7 mouse cellular contexts compared by ENCODE assay signal in the genomic region with DNA sequence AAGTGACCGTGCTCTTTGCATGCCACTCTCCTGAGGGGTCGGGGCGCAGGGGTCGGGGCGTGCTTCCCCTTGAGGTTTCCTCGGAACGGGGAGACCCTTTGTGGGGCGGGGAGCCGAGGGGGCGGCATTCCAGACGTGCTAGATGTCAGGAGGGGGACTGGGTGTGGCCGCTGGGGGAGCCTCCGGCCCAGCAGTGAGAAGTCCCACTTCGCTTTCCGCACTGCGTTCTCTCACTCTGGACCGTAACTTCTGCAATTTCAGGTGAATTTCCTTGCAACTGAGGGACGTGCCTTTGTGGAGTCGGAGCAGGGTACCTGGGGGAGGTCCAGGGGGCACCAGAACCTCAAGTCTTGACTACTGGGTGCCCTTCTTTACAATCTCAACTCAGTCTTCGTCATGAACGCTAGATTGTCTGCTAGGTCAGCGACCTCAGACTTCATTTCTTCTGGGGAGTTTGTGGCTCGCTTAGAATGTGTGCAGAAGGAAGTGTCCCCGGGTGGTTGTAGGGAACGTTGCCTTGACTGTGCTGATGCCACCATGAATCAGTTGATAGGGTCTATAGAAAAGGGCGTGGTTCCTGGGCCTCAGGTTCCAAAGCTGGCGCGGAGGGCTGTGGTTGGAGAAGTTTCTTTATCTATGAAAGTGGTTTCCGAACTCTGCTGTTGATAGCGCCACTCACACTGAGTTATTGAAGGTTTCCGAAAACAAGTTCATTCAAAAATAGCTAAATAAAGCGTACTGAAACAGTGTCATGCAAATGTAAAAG. TPM values are rescaled to one million over a fixed set of nuclear protein-coding genes. Genes with fewer than 3 reads are reported as not detected.
DNase-seq lines count a peak whose midpoint lies in the region; ATAC-seq and TF ChIP-seq lines count a peak whose summit lies in the region.

No protein-coding gene starts in this region.

- no peaks in the 10 kb centered on the region for H3K9me3 ChIP-seq in G1E (replicated peaks)
- no peaks in the 10 kb centered on the region for H3K9me3 ChIP-seq in stomach, embryonic 15.5 days

- no peak for TF ChIP-seq CTCF in G1E (IDR thresholded peaks at IDR 0.05; ENCODE audit: low read depth, low read length)
- TF ChIP-seq CTCF in embryonic fibroblast, embryonic 13.5 days (IDR thresholded peaks at IDR 0.05; ENCODE audit: borderline replicate concordance, insufficient read depth, low read length), result no peak

- 5% methylated on average over 32 of the region's 32 CpGs for WGBS in stomach, embryonic 15.5 days

- TF ChIP-seq POLR2A in embryonic fibroblast, embryonic 13.5 days (IDR thresholded peaks at IDR 0.05; ENCODE audit: low read depth, low read length), result peak; percentile 57

- peaks cover 72% of the 10 kb centered on the region for H3K4me1 ChIP-seq in G1E (ENCODE audit: insufficient read depth, low read depth, low read length)
- peaks cover 12% of the 10 kb centered on the region for H3K4me1 ChIP-seq in embryonic fibroblast, embryonic 13.5 days (ENCODE audit: control insufficient read depth, insufficient read depth, low read length)
- peaks cover 51% of the 10 kb centered on the region for H3K4me1 ChIP-seq in stomach, embryonic 15.5 days

- peaks cover 2% of the 10 kb centered on the region; the same call in 1 of the 2 replicates for H3K27me3 ChIP-seq in G1E (ENCODE audit: insufficient read depth, low read length)
- no peaks in the 10 kb centered on the region for H3K27me3 ChIP-seq in stomach, embryonic 15.5 days (replicated peaks)

- peak overlapping the region; percentile 93 for H3K27ac ChIP-seq in embryonic fibroblast, embryonic 13.5 days (ENCODE audit: insufficient read depth, low read length)
- H3K27ac ChIP-seq in stomach, embryonic 15.5 days, result peak overlapping the region; percentile 96

- H3K9ac ChIP-seq in stomach, embryonic 15.5 days, result peak overlapping the region; percentile 81

- peak overlapping the region; percentile 75 for H3K4me3 ChIP-seq in G1E (ENCODE audit: low read depth, low read length)
- H3K4me3 ChIP-seq in embryonic fibroblast, embryonic 13.5 days (ENCODE audit: insufficient read depth, low read length), result peak overlapping the region; percentile 70
- H3K4me3 ChIP-seq in stomach, embryonic 15.5 days (replicated peaks), result peak overlapping the region; percentile 80

- DNase-seq in CD4-positive, CD25-positive, alpha-beta regulatory T cell, adult 2 months (ENCODE audit: low read depth, low spot score), result peak; percentile 60
- peak; percentile 60 for DNase-seq in G1E (ENCODE audit: low spot score)
- peak; percentile 87 for DNase-seq in induced T-regulatory cell, adult 2 months (ENCODE audit: low read depth)
- peak; percentile 64 for DNase-seq in lung, postnatal 36 days
- DNase-seq in ovary, postnatal 14 days (ENCODE audit: low spot score), result no peak

- H3K36me3 ChIP-seq in G1E (replicated peaks), result peaks cover 33% of the 10 kb centered on the region
- no peaks in the 10 kb centered on the region for H3K36me3 ChIP-seq in stomach, embryonic 15.5 days

- peak; percentile 64 for ATAC-seq in G1E (ENCODE audit: extremely low read depth, insufficient number of reproducible peaks, low FRiP score, poor library complexity, severe bottlenecking)
- ATAC-seq in stomach, embryonic 15.5 days (ENCODE audit: insufficient read depth, low FRiP score, low read depth), result peak; percentile 21; the same call in 1 of the 2 replicates

- peak overlapping the region; percentile 62 for H3K4me2 ChIP-seq in stomach, embryonic 15.5 days

RNA-seq across cellular contexts. Expression of gene Anxa2, which starts 0.7 kb away (rescaled TPM):
- total RNA-seq in G1E (2014; fragmentation: Nextera tagmentation) (19.3 and 27.3 TPM in 2 replicates), G1E (2017) (56.9 and 63.3 TPM in 2 replicates)
- 5.6 and 7.3 TPM in 2 replicates for polyA plus RNA-seq in G1E (2012)
- 1,213 and 1,412 TPM in 2 replicates for polyA plus RNA-seq in embryonic fibroblast, embryonic 13.5 days (2011; ENCODE audit: insufficient read length, low read depth, missing spikeins)
- 866 and 946 TPM in 2 replicates for polyA plus RNA-seq in stomach, embryonic 15.5 days (2015; fragmentation: Nextera tagmentation; extraction: Ambion mirVana)

RNA-seq across cellular contexts. Expression of gene Ice2, which starts 56.4 kb away (rescaled TPM):
- 44.6 and 44.9 TPM in 2 replicates for total RNA-seq in G1E (2014; fragmentation: Nextera tagmentation)
- 22.8 and 29.1 TPM in 2 replicates for total RNA-seq in G1E (2017)
- 0.99 TPM in 2 replicates for polyA plus RNA-seq in G1E (2012)
- 14.1 and 19.9 TPM in 2 replicates for polyA plus RNA-seq in embryonic fibroblast, embryonic 13.5 days (2011; ENCODE audit: insufficient read length, low read depth, missing spikeins)
- 14.0 and 17.2 TPM in 2 replicates for polyA plus RNA-seq in stomach, embryonic 15.5 days (2015; fragmentation: Nextera tagmentation; extraction: Ambion mirVana)

Comparison
In these comparisons a context has a peak if more than half of its experiments do, and no peak if none do; other contexts are left out.
1. RNA of gene Anxa2, which starts 0.7 kb away (polyA plus RNA-seq): 1,213 to 1,412 TPM in embryonic fibroblast, embryonic 13.5 days and 866 to 946 TPM in stomach, embryonic 15.5 days; 5.6 to 7.3 TPM in G1E; every median in the first group is over 100 times any median in the second.
2. Peak in every context shown above with its lines, with median percentiles within 50 percentile points of each other: H3K4me3 ChIP-seq.